Mouse (Mus musculus): ENCODE data around the gene Ccdc102a.

- no peak for TF ChIP-seq TAL1 (IDR thresholded peaks at IDR 0.05; ENCODE audit: low read length)
- TF ChIP-seq GATA1 (IDR thresholded peaks at IDR 0.05; ENCODE audit: low read length): no peak
Observed at GRCm38 (mm10) chr8:94945185-94945584, 27.3 kb upstream of the Ccdc102a start.
